Mouse (Mus musculus) limb, embryonic 10.5 days (tissue): ENCODE results near the gene Tll2. TPM values are rescaled to one million over a fixed set of nuclear protein-coding genes. Genes with fewer than 3 reads are reported as not detected.

Experiments used
- polyA plus RNA-seq: library from polyadenylated mRNA; unstranded; fragments of >200 nt; fragmentation: Nextera tagmentation; extraction: Ambion mirVana; gene quantifications from 2 replicates; pipeline ENCODE4 v1.2.1, GENCODE M21; 2016

The Tll2 gene
- polyA plus RNA-seq, 1 experiment from 2014 or later: not detected

Other genes starting within 250 kb of the Tll2 start
- 0.45 and 0.93 TPM in 2 replicates for gene Blnk, start 212.3 kb downstream of the Tll2 start, polyA plus RNA-seq
- gene Dntt, start 177.6 kb downstream of the Tll2 start, polyA plus RNA-seq: not detected in 2 replicates
- not detected in 2 replicates for gene Opalin, start 129.7 kb downstream of the Tll2 start, polyA plus RNA-seq
- gene Tm9sf3, start 57.2 kb upstream of the Tll2 start, polyA plus RNA-seq: 88.8 and 112 TPM in 2 replicates
- gene Pik3ap1, start 178.3 kb upstream of the Tll2 start, polyA plus RNA-seq: 0.63 and 0.96 TPM in 2 replicates